Mouse (Mus musculus): ENCODE data around the gene Gm10409. TPM values are rescaled to one million over a fixed set of nuclear protein-coding genes. Genes with fewer than 3 reads are reported as not detected.
"Not testable (repeated sequence)": the region's sequence is repeated elsewhere in the genome, so short reads cannot be mapped to it uniquely, and the experiment has no call there.

The Gm10409 gene
- 18.6 and 19.7 TPM in 2 replicates for polyA plus RNA-seq (2015; fragmentation: Nextera tagmentation; extraction: Ambion mirVana)

DNA sequence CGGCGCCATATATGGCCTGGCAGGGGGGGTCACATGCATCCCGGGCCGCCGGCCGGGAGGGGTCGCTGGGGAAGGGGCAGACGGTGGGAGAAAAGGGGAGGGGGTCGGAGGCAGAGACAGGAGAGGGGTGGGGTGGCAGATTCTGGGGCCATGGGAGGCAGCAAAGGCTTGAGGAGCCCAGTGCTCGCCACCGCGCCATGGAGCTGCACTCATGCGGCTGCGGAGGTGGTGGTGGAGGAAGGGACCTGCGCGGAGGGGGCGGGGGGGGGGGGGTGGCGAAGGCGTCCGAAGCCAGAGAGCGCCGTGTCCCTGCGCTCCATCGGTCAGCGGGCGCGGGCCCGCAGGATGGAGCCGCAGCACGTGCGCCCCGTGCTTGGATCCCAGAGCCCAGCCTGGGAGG, at the start of gene Gm10409:
Gene Gm10409, plus strand, starts transcription at position 301 of the 400 bp plus-strand sequence.
- not testable (repeated sequence) for H3K4me3 ChIP-seq; H3K4me2 ChIP-seq; H3K9me3 ChIP-seq; H3K4me1 ChIP-seq (replicated peaks); H3K36me3 ChIP-seq; ATAC-seq (ENCODE audit: low FRiP score, low read depth); H3K27me3 ChIP-seq; H3K9ac ChIP-seq; H3K27ac ChIP-seq (replicated peaks)
- no CpG with 5 or more reads among the region's 32 CpGs for WGBS

DNA sequence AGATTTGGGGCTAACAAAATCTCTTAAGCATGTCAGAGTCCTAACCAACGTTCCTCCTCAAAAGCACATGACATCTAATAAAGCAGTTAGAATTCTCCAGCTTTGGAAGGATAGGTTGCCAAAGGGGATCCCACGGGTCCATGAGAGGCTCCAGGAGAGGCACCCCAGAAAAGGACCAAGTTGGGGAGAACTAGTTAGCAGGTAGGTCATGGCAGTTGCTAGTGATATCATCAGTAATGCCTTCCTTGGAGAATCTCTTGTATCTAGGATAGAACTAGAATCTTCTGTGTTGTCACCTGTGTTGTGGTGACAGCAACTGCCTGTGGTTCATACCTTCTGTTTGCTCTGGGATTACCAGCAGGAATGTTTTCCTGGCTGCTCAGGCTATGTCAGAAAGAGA, 17.6 kb upstream of the Gm10409 start, which contains the start of gene Gm10413:
Gene Gm10413, plus strand, starts transcription at position 301 of the 400 bp plus-strand sequence.
- H3K4me2 ChIP-seq; H3K4me3 ChIP-seq; H3K36me3 ChIP-seq; ATAC-seq (ENCODE audit: low FRiP score, low read depth); H3K27ac ChIP-seq (replicated peaks); H3K9ac ChIP-seq; H3K27me3 ChIP-seq; H3K9me3 ChIP-seq; H3K4me1 ChIP-seq (replicated peaks): not testable (repeated sequence)
- WGBS: no CpG with 5 or more reads among the region's 2 CpGs

DNA sequence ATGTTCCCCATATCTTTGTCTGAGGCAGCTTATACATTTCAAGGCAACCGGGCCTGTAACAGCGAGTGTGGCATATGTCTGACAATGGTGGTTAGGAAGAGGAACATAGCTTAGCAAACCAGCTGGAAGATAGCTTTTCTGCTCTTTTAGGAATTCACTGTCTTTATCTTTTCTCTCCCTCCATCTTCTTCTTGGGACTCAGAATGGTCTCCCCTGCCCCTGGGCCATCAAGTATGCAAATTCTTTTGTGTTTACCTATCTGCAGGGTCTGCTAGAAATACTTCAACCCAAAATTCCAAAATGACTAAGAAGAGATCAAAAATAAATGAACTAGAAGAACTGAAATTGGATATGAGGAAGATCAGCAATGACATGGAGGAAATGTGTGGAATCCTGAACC, 15.4 kb downstream of the Gm10409 start, which contains the start of gene Gm3005:
Gene Gm3005, plus strand, starts transcription at position 301 of the 400 bp plus-strand sequence.
- not testable (repeated sequence) for H3K9ac ChIP-seq; H3K4me1 ChIP-seq (replicated peaks); H3K4me2 ChIP-seq; H3K27me3 ChIP-seq; ATAC-seq (ENCODE audit: low FRiP score, low read depth); H3K9me3 ChIP-seq; H3K4me3 ChIP-seq; H3K27ac ChIP-seq (replicated peaks); H3K36me3 ChIP-seq
- no CpG with 5 or more reads among the region's 2 CpGs for WGBS

DNA sequence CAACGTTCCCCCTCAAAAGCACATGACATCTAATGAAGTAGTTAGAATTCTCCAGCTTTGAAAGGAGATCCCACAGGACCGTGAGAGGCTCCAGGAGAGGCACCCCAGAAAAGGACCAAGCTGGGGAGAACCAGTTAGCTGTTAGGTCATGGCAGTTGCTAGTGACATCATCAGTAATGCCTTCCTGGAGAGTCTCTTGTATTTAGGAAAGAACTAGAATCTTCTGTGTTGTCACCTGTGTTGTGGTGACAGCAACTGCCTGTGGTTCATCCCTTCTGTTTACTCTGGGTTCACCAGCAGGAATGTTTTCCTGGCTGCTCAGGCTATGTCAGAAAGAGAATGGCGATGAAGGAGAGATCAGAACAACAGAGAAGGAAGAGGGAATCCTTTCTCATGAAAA, 36.7 kb downstream of the Gm10409 start, which contains the start of gene Gm10408:
Gene Gm10408, plus strand, starts transcription at position 301 of the 400 bp plus-strand sequence.
- H3K4me1 ChIP-seq (replicated peaks); H3K4me3 ChIP-seq; H3K27me3 ChIP-seq; H3K27ac ChIP-seq (replicated peaks); H3K4me2 ChIP-seq; H3K9me3 ChIP-seq; H3K9ac ChIP-seq; H3K36me3 ChIP-seq; ATAC-seq (ENCODE audit: low FRiP score, low read depth): not testable (repeated sequence)
- WGBS: no CpG with 5 or more reads among the region's 3 CpGs

Other genes with a start within 250 kb of the Gm10409 start
- gene Gm5795, start 224.4 kb upstream of the Gm10409 start, polyA plus RNA-seq (2015; fragmentation: Nextera tagmentation; extraction: Ambion mirVana): 0.31 and 0.68 TPM in 2 replicates
- gene D830030K20Rik, start 204.1 kb upstream of the Gm10409 start, polyA plus RNA-seq (2015; fragmentation: Nextera tagmentation; extraction: Ambion mirVana): 31.2 and 36.5 TPM in 2 replicates
- 0.17 TPM in 1 of 2 replicates, not detected in the other for gene Gm2956, start 80.0 kb upstream of the Gm10409 start, polyA plus RNA-seq (2015; fragmentation: Nextera tagmentation; extraction: Ambion mirVana)
- gene Gm10413, start 17.5 kb upstream of the Gm10409 start, polyA plus RNA-seq (2015; fragmentation: Nextera tagmentation; extraction: Ambion mirVana): not detected in 2 replicates
- gene Gm3005, start 15.5 kb downstream of the Gm10409 start, polyA plus RNA-seq (2015; fragmentation: Nextera tagmentation; extraction: Ambion mirVana): 7.2 and 8.0 TPM in 2 replicates
- gene Gm10408, start 36.8 kb downstream of the Gm10409 start, polyA plus RNA-seq (2015; fragmentation: Nextera tagmentation; extraction: Ambion mirVana): not detected in 2 replicates
- gene Gm3012, start 221.9 kb downstream of the Gm10409 start, polyA plus RNA-seq (2015; fragmentation: Nextera tagmentation; extraction: Ambion mirVana): not detected in 2 replicates
- gene Gm3020, start 239.4 kb downstream of the Gm10409 start, polyA plus RNA-seq (2015; fragmentation: Nextera tagmentation; extraction: Ambion mirVana): 18.6 and 19.7 TPM in 2 replicates

All from hindbrain, embryonic 15.5 days (tissue).